Mouse (Mus musculus): ENCODE measurements around the gene Pitpna. TPM values are rescaled to one million over a fixed set of nuclear protein-coding genes. Genes with fewer than 3 reads are reported as not detected.
"Not testable (repeated sequence)": the region's sequence is repeated elsewhere in the genome, so short reads cannot be mapped to it uniquely, and the experiment has no call there.

Pitpna gene
- polyA plus RNA-seq, 1 experiment from 2014 or later: 71.1 TPM

- TF ChIP-seq CTCF (IDR thresholded peaks at IDR 0.05): no peak
- no peak for TF ChIP-seq EP300 (IDR thresholded peaks at IDR 0.05)
- Histone ChIP-seq H3K36me3 (ENCODE audit: insufficient read depth, low read length) (peaks cover 13% of the 10 kb centered on the region; the same call in 1 of the 2 replicates), H3K27me3 (replicated peaks; ENCODE audit: insufficient read depth, low read length) (no peaks in the 10 kb centered on the region), H3K9me3 (ENCODE audit: low read length) (no peaks in the 10 kb centered on the region), H3K4me3 (ENCODE audit: low read depth, low read length) (no peak overlapping the region), H3K4me2 (replicated peaks; ENCODE audit: low read depth, low read length) (no peak overlapping the region), H3K27ac (ENCODE audit: low read length) (no peak overlapping the region), H3K4me1 (ENCODE audit: insufficient read depth, low read depth, low read length) (peaks cover 6% of the 10 kb centered on the region; the same call in 1 of the 2 replicates), H3K9ac (replicated peaks; ENCODE audit: low read depth) (no peak overlapping the region)
- WGBS: 71% methylated on average over 5 of the region's 5 CpGs
- no peak for ATAC-seq
- DNase-seq (ENCODE audit: low spot score): peak; percentile 58
These were observed 4.7 kb downstream of the Pitpna start for GRCm38 (mm10) chr11:75592612-75593011.

GRCm38 (mm10) chr11:75594431-75594830 lies 6.5 kb downstream of the Pitpna start:
- 72% methylated on average over 9 of the region's 9 CpGs for WGBS
- H3K4me2 ChIP-seq (replicated peaks; ENCODE audit: low read depth, low read length): no peak overlapping the region
- H3K9ac ChIP-seq (replicated peaks; ENCODE audit: low read depth): no peak overlapping the region
- TF ChIP-seq EP300 (IDR thresholded peaks at IDR 0.05) (no peak), CTCF (IDR thresholded peaks at IDR 0.05) (no peak)
- no peaks in the 10 kb centered on the region for H3K9me3 ChIP-seq (ENCODE audit: low read length)
- 0 out of 2 replicates have a peak, but pooled peaks cover 6% of the 10 kb centered on the region for H3K4me1 ChIP-seq (ENCODE audit: insufficient read depth, low read depth, low read length)
- ATAC-seq (no peak), DNase-seq (ENCODE audit: low spot score) (no peak)
- no peaks in the 10 kb centered on the region for H3K27me3 ChIP-seq (replicated peaks; ENCODE audit: insufficient read depth, low read length)
- H3K4me3 ChIP-seq (ENCODE audit: low read depth, low read length): no peak overlapping the region
- H3K36me3 ChIP-seq (ENCODE audit: insufficient read depth, low read length): peaks cover 13% of the 10 kb centered on the region; the same call in 1 of the 2 replicates
- no peak overlapping the region for H3K27ac ChIP-seq (ENCODE audit: low read length)

GRCm38 (mm10) chr11:75595404-75595803 lies 7.5 kb downstream of the Pitpna start:
- WGBS: 51% methylated on average over 2 of the region's 2 CpGs
- DNase-seq (ENCODE audit: low spot score) (no peak), ATAC-seq (0 out of 2 replicates have a peak, but pooled peaks have one; percentile 32)
- H3K4me1 ChIP-seq (ENCODE audit: insufficient read depth, low read depth, low read length): 0 out of 2 replicates have a peak, but pooled peaks cover 3% of the 10 kb centered on the region
- H3K36me3 ChIP-seq (ENCODE audit: insufficient read depth, low read length): peaks cover 17% of the 10 kb centered on the region; the same call in 1 of the 2 replicates
- no peak overlapping the region for H3K4me2 ChIP-seq (replicated peaks; ENCODE audit: low read depth, low read length)
- H3K4me3 ChIP-seq (ENCODE audit: low read depth, low read length): no peak overlapping the region
- H3K27ac ChIP-seq (ENCODE audit: low read length): no peak overlapping the region
- H3K27me3 ChIP-seq (replicated peaks; ENCODE audit: insufficient read depth, low read length): no peaks in the 10 kb centered on the region
- H3K9ac ChIP-seq (replicated peaks; ENCODE audit: low read depth): no peak overlapping the region
- no peak for TF ChIP-seq EP300 (IDR thresholded peaks at IDR 0.05)
- TF ChIP-seq CTCF (IDR thresholded peaks at IDR 0.05): no peak
- no peaks in the 10 kb centered on the region for H3K9me3 ChIP-seq (ENCODE audit: low read length)

- peaks cover 21% of the 10 kb centered on the region; the same call in 1 of the 2 replicates for H3K36me3 ChIP-seq (ENCODE audit: insufficient read depth, low read length)
- H3K4me1 ChIP-seq (ENCODE audit: insufficient read depth, low read depth, low read length): 0 out of 2 replicates have a peak, but pooled peaks cover 3% of the 10 kb centered on the region
- WGBS: 80% methylated on average over 7 of the region's 7 CpGs
- no peaks in the 10 kb centered on the region for H3K9me3 ChIP-seq (ENCODE audit: low read length)
- TF ChIP-seq CTCF (IDR thresholded peaks at IDR 0.05) (no peak), EP300 (IDR thresholded peaks at IDR 0.05) (no peak)
- H3K4me2 ChIP-seq (replicated peaks; ENCODE audit: low read depth, low read length): no peak overlapping the region
- no peak for ATAC-seq
- no peaks in the 10 kb centered on the region for H3K27me3 ChIP-seq (replicated peaks; ENCODE audit: insufficient read depth, low read length)
- H3K27ac ChIP-seq (ENCODE audit: low read length): no peak overlapping the region
- no peak overlapping the region for H3K4me3 ChIP-seq (ENCODE audit: low read depth, low read length)
- no peak overlapping the region for H3K9ac ChIP-seq (replicated peaks; ENCODE audit: low read depth)
- DNase-seq (ENCODE audit: low spot score): no peak
These were observed 7.9 kb downstream of the Pitpna start for GRCm38 (mm10) chr11:75595816-75596215.

- H3K36me3 ChIP-seq (ENCODE audit: insufficient read depth, low read length): peaks cover 21% of the 10 kb centered on the region
- DNase-seq (ENCODE audit: low spot score): no peak
These were observed 8.9 kb downstream of the Pitpna start for GRCm38 (mm10) chr11:75596726-75597255.

GRCm38 (mm10) chr11:75598004-75598403 lies 10.1 kb downstream of the Pitpna start:
- Histone ChIP-seq H3K9me3 (ENCODE audit: low read length) (no peaks in the 10 kb centered on the region), H3K4me2 (replicated peaks; ENCODE audit: low read depth, low read length) (no peak overlapping the region), H3K4me1 (ENCODE audit: insufficient read depth, low read depth, low read length) (0 out of 2 replicates have a peak, but pooled peaks cover 3% of the 10 kb centered on the region), H3K27me3 (replicated peaks; ENCODE audit: insufficient read depth, low read length) (no peaks in the 10 kb centered on the region), H3K36me3 (ENCODE audit: insufficient read depth, low read length) (peaks cover 24% of the 10 kb centered on the region), H3K27ac (ENCODE audit: low read length) (peak overlapping the region; percentile 20; the same call in 1 of the 2 replicates), H3K4me3 (ENCODE audit: low read depth, low read length) (no peak overlapping the region), H3K9ac (replicated peaks; ENCODE audit: low read depth) (no peak overlapping the region)
- TF ChIP-seq CTCF (IDR thresholded peaks at IDR 0.05): no peak
- TF ChIP-seq EP300 (IDR thresholded peaks at IDR 0.05): no peak
- DNase-seq (ENCODE audit: low spot score) (no peak), ATAC-seq (no peak)
- WGBS: 80% methylated on average over 6 of the region's 6 CpGs

More at GRCm38 (mm10) chr11:75596726-75597255, 8.9 kb downstream of the Pitpna start:
- TF ChIP-seq EP300 (IDR thresholded peaks at IDR 0.05): no peak
- no peak for TF ChIP-seq CTCF (IDR thresholded peaks at IDR 0.05)
- 58% methylated on average over 3 of the region's 3 CpGs for WGBS
- Histone ChIP-seq H3K27me3 (replicated peaks; ENCODE audit: insufficient read depth, low read length) (no peaks in the 10 kb centered on the region), H3K4me2 (replicated peaks; ENCODE audit: low read depth, low read length) (no peak overlapping the region), H3K4me1 (ENCODE audit: insufficient read depth, low read depth, low read length) (0 out of 2 replicates have a peak, but pooled peaks cover 3% of the 10 kb centered on the region), H3K9me3 (ENCODE audit: low read length) (no peaks in the 10 kb centered on the region), H3K27ac (ENCODE audit: low read length) (no peak overlapping the region), H3K9ac (replicated peaks; ENCODE audit: low read depth) (no peak overlapping the region), H3K4me3 (ENCODE audit: low read depth, low read length) (no peak overlapping the region)
- ATAC-seq: peak; percentile 43; the same call in 1 of the 2 replicates

- not testable (repeated sequence) for H3K4me2 ChIP-seq (replicated peaks; ENCODE audit: low read depth, low read length); H3K4me1 ChIP-seq (ENCODE audit: insufficient read depth, low read depth, low read length); H3K27ac ChIP-seq (ENCODE audit: low read length); H3K9me3 ChIP-seq (ENCODE audit: low read length); H3K27me3 ChIP-seq (replicated peaks; ENCODE audit: insufficient read depth, low read length); H3K4me3 ChIP-seq (ENCODE audit: low read depth, low read length); H3K9ac ChIP-seq (replicated peaks; ENCODE audit: low read depth); DNase-seq (ENCODE audit: low spot score); ATAC-seq
- 93% methylated on average over 16 of the region's 17 CpGs for WGBS
- H3K36me3 ChIP-seq (ENCODE audit: insufficient read depth, low read length): peaks cover 27% of the 10 kb centered on the region
These were observed 11.9 kb downstream of the Pitpna start for GRCm38 (mm10) chr11:75599802-75600201.
